Mouse (Mus musculus): ENCODE measurements around the gene Fbxo2. TPM values are rescaled to one million over a fixed set of nuclear protein-coding genes. Genes with fewer than 3 reads are reported as not detected.
A peak's percentile ranks its signal among the peaks of the same experiment; 100 is the strongest.

Fbxo2 gene
- polyA plus RNA-seq, 1 experiment: 2.3 TPM

GRCm38 (mm10) chr4:148165551-148165950 lies 5.1 kb downstream of the Fbxo2 start:
- Histone ChIP-seq H3K27ac (ENCODE audit: insufficient read depth, low read depth, low read length) (no peak overlapping the region), H3K4me1 (ENCODE audit: control insufficient read depth, insufficient read depth, low read length) (no peaks in the 10 kb centered on the region), H3K36me3 (ENCODE audit: control insufficient read depth, insufficient read depth, low read length) (no peaks in the 10 kb centered on the region), H3K27me3 (replicated peaks; ENCODE audit: control insufficient read depth, insufficient read depth, low read length) (no peaks in the 10 kb centered on the region), H3K4me3 (ENCODE audit: insufficient read depth, low read depth, low read length) (no peak overlapping the region)
- 8% methylated on average over 17 of the region's 17 CpGs for WGBS
- no peak for TF ChIP-seq CTCF (conservative IDR thresholded peaks at IDR 0.05; ENCODE audit: insufficient read depth, insufficient read length, low read depth, low read length)
- no peak for TF ChIP-seq POLR2A (IDR thresholded peaks at IDR 0.05; ENCODE audit: low read depth, low read length)
- DNase-seq: no peak

- no peak for DNase-seq
- Histone ChIP-seq H3K27ac (ENCODE audit: insufficient read depth, low read depth, low read length) (no peak overlapping the region), H3K4me3 (ENCODE audit: insufficient read depth, low read depth, low read length) (no peak overlapping the region), H3K4me1 (ENCODE audit: control insufficient read depth, insufficient read depth, low read length) (no peaks in the 10 kb centered on the region), H3K27me3 (replicated peaks; ENCODE audit: control insufficient read depth, insufficient read depth, low read length) (no peaks in the 10 kb centered on the region), H3K36me3 (ENCODE audit: control insufficient read depth, insufficient read depth, low read length) (no peaks in the 10 kb centered on the region)
- no peak for TF ChIP-seq CTCF (conservative IDR thresholded peaks at IDR 0.05; ENCODE audit: insufficient read depth, insufficient read length, low read depth, low read length)
- 10% methylated on average over 10 of the region's 10 CpGs for WGBS
Measured at GRCm38 (mm10) chr4:148166431-148166830, 6.0 kb downstream of the Fbxo2 start.

- TF ChIP-seq POLR2A (IDR thresholded peaks at IDR 0.05; ENCODE audit: low read depth, low read length) (no peak), CTCF (conservative IDR thresholded peaks at IDR 0.05; ENCODE audit: insufficient read depth, insufficient read length, low read depth, low read length) (peak; percentile 64)
- peak; percentile 75 for DNase-seq
- Histone ChIP-seq H3K4me3 (ENCODE audit: insufficient read depth, low read depth, low read length) (no peak overlapping the region), H3K36me3 (ENCODE audit: control insufficient read depth, insufficient read depth, low read length) (no peaks in the 10 kb centered on the region), H3K27ac (ENCODE audit: insufficient read depth, low read depth, low read length) (no peak overlapping the region), H3K27me3 (replicated peaks; ENCODE audit: control insufficient read depth, insufficient read depth, low read length) (no peaks in the 10 kb centered on the region), H3K4me1 (ENCODE audit: control insufficient read depth, insufficient read depth, low read length) (no peaks in the 10 kb centered on the region)
- WGBS: 9% methylated on average over 4 of the region's 4 CpGs
Measured at GRCm38 (mm10) chr4:148166986-148167385, 6.6 kb downstream of the Fbxo2 start.

GRCm38 (mm10) chr4:148168287-148168686 lies 7.9 kb downstream of the Fbxo2 start:
- Histone ChIP-seq H3K36me3 (ENCODE audit: control insufficient read depth, insufficient read depth, low read length) (no peaks in the 10 kb centered on the region), H3K27ac (ENCODE audit: insufficient read depth, low read depth, low read length) (no peak overlapping the region), H3K27me3 (replicated peaks; ENCODE audit: control insufficient read depth, insufficient read depth, low read length) (no peaks in the 10 kb centered on the region; the same call in 1 of the 2 replicates), H3K4me1 (ENCODE audit: control insufficient read depth, insufficient read depth, low read length) (no peaks in the 10 kb centered on the region), H3K4me3 (ENCODE audit: insufficient read depth, low read depth, low read length) (no peak overlapping the region)
- 21% methylated on average over 7 of the region's 7 CpGs for WGBS
- DNase-seq: peak; percentile 49
- no peak for TF ChIP-seq POLR2A (IDR thresholded peaks at IDR 0.05; ENCODE audit: low read depth, low read length)
- peak; percentile 80 for TF ChIP-seq CTCF (conservative IDR thresholded peaks at IDR 0.05; ENCODE audit: insufficient read depth, insufficient read length, low read depth, low read length)

- H3K36me3 ChIP-seq (ENCODE audit: control insufficient read depth, insufficient read depth, low read length): no peaks in the 10 kb centered on the region
- no peak for DNase-seq
- no peak overlapping the region for H3K4me3 ChIP-seq (ENCODE audit: insufficient read depth, low read depth, low read length)
- WGBS: 26% methylated on average over 15 of the region's 15 CpGs
- TF ChIP-seq CTCF (conservative IDR thresholded peaks at IDR 0.05; ENCODE audit: insufficient read depth, insufficient read length, low read depth, low read length): no peak
- TF ChIP-seq POLR2A (IDR thresholded peaks at IDR 0.05; ENCODE audit: low read depth, low read length): no peak
- no peaks in the 10 kb centered on the region; the same call in 1 of the 2 replicates for H3K27me3 ChIP-seq (replicated peaks; ENCODE audit: control insufficient read depth, insufficient read depth, low read length)
- no peak overlapping the region for H3K27ac ChIP-seq (ENCODE audit: insufficient read depth, low read depth, low read length)
- no peaks in the 10 kb centered on the region for H3K4me1 ChIP-seq (ENCODE audit: control insufficient read depth, insufficient read depth, low read length)
Measured at GRCm38 (mm10) chr4:148169586-148169985, 9.2 kb downstream of the Fbxo2 start.

GRCm38 (mm10) chr4:148170842-148171241 lies 10.4 kb downstream of the Fbxo2 start:
- TF ChIP-seq POLR2A (IDR thresholded peaks at IDR 0.05; ENCODE audit: low read depth, low read length) (no peak), CTCF (conservative IDR thresholded peaks at IDR 0.05; ENCODE audit: insufficient read depth, insufficient read length, low read depth, low read length) (peak; percentile 91)
- H3K4me1 ChIP-seq (ENCODE audit: control insufficient read depth, insufficient read depth, low read length): no peaks in the 10 kb centered on the region
- H3K27me3 ChIP-seq (replicated peaks; ENCODE audit: control insufficient read depth, insufficient read depth, low read length): no peaks in the 10 kb centered on the region; the same call in 1 of the 2 replicates
- no peak overlapping the region for H3K27ac ChIP-seq (ENCODE audit: insufficient read depth, low read depth, low read length)
- WGBS: 3% methylated on average over 2 of the region's 2 CpGs
- no peaks in the 10 kb centered on the region for H3K36me3 ChIP-seq (ENCODE audit: control insufficient read depth, insufficient read depth, low read length)
- peak; percentile 54 for DNase-seq
- H3K4me3 ChIP-seq (ENCODE audit: insufficient read depth, low read depth, low read length): no peak overlapping the region

GRCm38 (mm10) chr4:148171261-148171660 lies 10.8 kb downstream of the Fbxo2 start:
- Histone ChIP-seq H3K27me3 (replicated peaks; ENCODE audit: control insufficient read depth, insufficient read depth, low read length) (no peaks in the 10 kb centered on the region; the same call in 1 of the 2 replicates), H3K36me3 (ENCODE audit: control insufficient read depth, insufficient read depth, low read length) (no peaks in the 10 kb centered on the region), H3K4me3 (ENCODE audit: insufficient read depth, low read depth, low read length) (no peak overlapping the region), H3K27ac (ENCODE audit: insufficient read depth, low read depth, low read length) (no peak overlapping the region), H3K4me1 (ENCODE audit: control insufficient read depth, insufficient read depth, low read length) (no peaks in the 10 kb centered on the region)
- TF ChIP-seq CTCF (conservative IDR thresholded peaks at IDR 0.05; ENCODE audit: insufficient read depth, insufficient read length, low read depth, low read length) (no peak), POLR2A (IDR thresholded peaks at IDR 0.05; ENCODE audit: low read depth, low read length) (no peak)
- WGBS: 58% methylated on average over 3 of the region's 3 CpGs
- DNase-seq: no peak
